Mouse (Mus musculus) midbrain, embryonic 12.5 days (tissue): ENCODE data around the gene Fam124a. TPM values are rescaled to one million over a fixed set of nuclear protein-coding genes. Genes with fewer than 3 reads are reported as not detected.
A peak's percentile ranks its signal among the peaks of the same experiment; 100 is the strongest.
"Not testable (repeated sequence)": the region's sequence is repeated elsewhere in the genome, so short reads cannot be mapped to it uniquely, and the experiment has no call there.

Experiments
- ATAC-seq: fragments of 200-750 bp; cut with Nextera tagmentation; 2 replicates; pipeline ENCODE4 v1.8.0; 2017; ENCODE audit warnings: low read depth, moderate TSS enrichment, moderate library complexity; ENCODE audit not compliant: low FRiP score
- H3K27ac ChIP-seq: fragments of 300-500 bp; sonication (generic); replicated peaks from 2 replicates; pipeline ENCODE4 v1.5.1; 2016; ENCODE audit warnings: mild to moderate bottlenecking
- H3K27me3 ChIP-seq: fragments of 300-500 bp; sonication (generic); 2 replicates; pipeline ENCODE4 v1.6.1; 2016; ENCODE audit warnings: mild to moderate bottlenecking
- H3K36me3 ChIP-seq: fragments of 300-500 bp; sonication (generic); 2 replicates; pipeline ENCODE4 v1.6.1; 2016
- H3K4me1 ChIP-seq: fragments of 300-500 bp; sonication (generic); 2 replicates; pipeline ENCODE4 v1.6.1; 2016
- H3K4me2 ChIP-seq: fragments of 300-500 bp; sonication (generic); replicated peaks from 2 replicates; pipeline ENCODE4 v1.6.1; 2016; ENCODE audit warnings: mild to moderate bottlenecking, moderate library complexity
- H3K4me3 ChIP-seq: fragments of 300-500 bp; sonication (generic); 2 replicates; pipeline ENCODE4 v1.5.1; 2016; ENCODE audit warnings: mild to moderate bottlenecking
- H3K9ac ChIP-seq: fragments of 300-500 bp; sonication (generic); replicated peaks from 2 replicates; pipeline ENCODE4 v1.6.1; 2016; ENCODE audit warnings: mild to moderate bottlenecking, moderate library complexity
- H3K9me3 ChIP-seq: fragments of 300-500 bp; sonication (generic); 2 replicates; pipeline ENCODE4 v1.6.1; 2016; ENCODE audit warnings: mild to moderate bottlenecking
- WGBS: fragments of 180-500 bp; shearing (Covaris S2); methylation state at CpG from one replicate; pipeline ENCODE4 v1.1.7; 2016; 5-methylcytosine and 5-hydroxymethylcytosine counted together
- polyA plus RNA-seq: library from polyadenylated mRNA; unstranded; fragments of >200 nt; fragmentation: Nextera tagmentation; extraction: Ambion mirVana; gene quantifications from 2 replicates; pipeline ENCODE4 v1.2.1, GENCODE M21; 2016

The Fam124a gene
- polyA plus RNA-seq, 1 experiment from 2014 or later = 8.3 TPM

GRCm38 (mm10) chr14:62553786-62554185, 1.8 kb upstream of the Fam124a start:
- no peaks in the 10 kb centered on the region for H3K9me3 ChIP-seq
- H3K9ac ChIP-seq = no peak overlapping the region
- ATAC-seq = no peak
- H3K4me2 ChIP-seq = no peak overlapping the region
- WGBS = 79% methylated on average over 5 of the region's 5 CpGs
- H3K4me1 ChIP-seq = peaks cover 20% of the 10 kb centered on the region
- no peak overlapping the region for H3K27ac ChIP-seq
- no peak overlapping the region for H3K4me3 ChIP-seq
- H3K36me3 ChIP-seq = no peaks in the 10 kb centered on the region
- peaks cover 37% of the 10 kb centered on the region for H3K27me3 ChIP-seq

GRCm38 (mm10) chr14:62555840-62556810, 588 bp downstream of the Fam124a start:
- Histone ChIP-seq H3K4me3 (peak overlapping the region; percentile 66), H3K36me3 (no peaks in the 10 kb centered on the region), H3K27ac (0 out of 2 replicates have a peak overlapping the region, but pooled peaks have one; percentile 20), H3K4me2 (peak overlapping the region; percentile 83), H3K9me3 (no peaks in the 10 kb centered on the region), H3K9ac (peak overlapping the region; percentile 74), H3K4me1 (peaks cover 16% of the 10 kb centered on the region), H3K27me3 (peaks cover 42% of the 10 kb centered on the region)
- ATAC-seq = peak; percentile 57
- WGBS = 13% methylated on average over 38 of the region's 38 CpGs

GRCm38 (mm10) chr14:62557111-62557510, 1.6 kb downstream of the Fam124a start:
- peaks cover 22% of the 10 kb centered on the region for H3K4me1 ChIP-seq
- H3K9ac ChIP-seq = no peak overlapping the region
- H3K27me3 ChIP-seq = peaks cover 42% of the 10 kb centered on the region
- H3K27ac ChIP-seq = no peak overlapping the region
- no peaks in the 10 kb centered on the region for H3K36me3 ChIP-seq
- H3K4me2 ChIP-seq = peak overlapping the region; percentile 83; the same call in 1 of the 2 replicates
- no peak for ATAC-seq
- WGBS = 76% methylated on average over 3 of the region's 3 CpGs
- no peak overlapping the region for H3K4me3 ChIP-seq
- H3K9me3 ChIP-seq = no peaks in the 10 kb centered on the region

- Histone ChIP-seq H3K27me3 (peaks cover 28% of the 10 kb centered on the region), H3K36me3 (no peaks in the 10 kb centered on the region), H3K9ac (no peak overlapping the region), H3K27ac (no peak overlapping the region), H3K4me1 (peaks cover 8% of the 10 kb centered on the region), H3K4me2 (0 out of 2 replicates have a peak overlapping the region, but pooled peaks have one; percentile 2), H3K9me3 (no peaks in the 10 kb centered on the region), H3K4me3 (no peak overlapping the region)
- 45% methylated on average over 17 of the region's 17 CpGs for WGBS
- no peak for ATAC-seq
Measured at GRCm38 (mm10) chr14:62561875-62562748, 6.6 kb downstream of the Fam124a start.

- H3K27ac ChIP-seq = no peak overlapping the region
- H3K9me3 ChIP-seq = no peaks in the 10 kb centered on the region
- H3K4me1 ChIP-seq = peaks cover 7% of the 10 kb centered on the region
- ATAC-seq = no peak
- no peak overlapping the region for H3K4me3 ChIP-seq
- H3K4me2 ChIP-seq = no peak overlapping the region
- H3K27me3 ChIP-seq = peaks cover 23% of the 10 kb centered on the region; the same call in 1 of the 2 replicates
- H3K36me3 ChIP-seq = no peaks in the 10 kb centered on the region
- H3K9ac ChIP-seq = no peak overlapping the region
- 94% methylated on average over 7 of the region's 7 CpGs for WGBS
Measured at GRCm38 (mm10) chr14:62563679-62564078, 8.1 kb downstream of the Fam124a start.

- ATAC-seq, H3K4me2 ChIP-seq, H3K9ac ChIP-seq, H3K27ac ChIP-seq, H3K9me3 ChIP-seq, H3K4me3 ChIP-seq, H3K36me3 ChIP-seq, H3K4me1 ChIP-seq: not testable (repeated sequence)
- 63% methylated on average over 9 of the region's 9 CpGs for WGBS
- peaks cover 21% of the 10 kb centered on the region for H3K27me3 ChIP-seq
Measured at GRCm38 (mm10) chr14:62566821-62567220, 11.3 kb downstream of the Fam124a start, which contains the start of gene Gm4131. TSS of gene Gm4131 (minus strand) at chr14:62566921.

- no peak for ATAC-seq
- Histone ChIP-seq H3K4me1 (peaks cover 9% of the 10 kb centered on the region), H3K4me2 (no peak overlapping the region), H3K9me3 (no peaks in the 10 kb centered on the region), H3K36me3 (no peaks in the 10 kb centered on the region), H3K9ac (no peak overlapping the region), H3K27me3 (peaks cover 18% of the 10 kb centered on the region), H3K4me3 (no peak overlapping the region), H3K27ac (no peak overlapping the region)
- 89% methylated on average over 5 of the region's 5 CpGs for WGBS
Measured at GRCm38 (mm10) chr14:62569463-62569862, 13.9 kb downstream of the Fam124a start.

GRCm38 (mm10) chr14:62570299-62570698, 14.8 kb downstream of the Fam124a start:
- WGBS = 60% methylated on average over 4 of the region's 4 CpGs

GRCm38 (mm10) chr14:62573454-62573853, 17.9 kb downstream of the Fam124a start:
- no peak for ATAC-seq
- H3K9me3 ChIP-seq = no peaks in the 10 kb centered on the region
- no peak overlapping the region for H3K9ac ChIP-seq
- no peak overlapping the region for H3K27ac ChIP-seq
- H3K27me3 ChIP-seq = peaks cover 5% of the 10 kb centered on the region; the same call in 1 of the 2 replicates
- no peaks in the 10 kb centered on the region for H3K36me3 ChIP-seq
- H3K4me3 ChIP-seq = no peak overlapping the region
- WGBS = 7% methylated on average over 1 of the region's 3 CpGs
- no peak overlapping the region for H3K4me2 ChIP-seq
- H3K4me1 ChIP-seq = peaks cover 11% of the 10 kb centered on the region

More at GRCm38 (mm10) chr14:62570299-62570698, 14.8 kb downstream of the Fam124a start:
- no peaks in the 10 kb centered on the region for H3K36me3 ChIP-seq
- ATAC-seq = no peak
- peaks cover 11% of the 10 kb centered on the region for H3K4me1 ChIP-seq
- H3K4me2 ChIP-seq = no peak overlapping the region
- no peak overlapping the region for H3K9ac ChIP-seq
- no peak overlapping the region for H3K4me3 ChIP-seq
- peaks cover 9% of the 10 kb centered on the region; the same call in 1 of the 2 replicates for H3K27me3 ChIP-seq
- H3K9me3 ChIP-seq = no peaks in the 10 kb centered on the region
- no peak overlapping the region for H3K27ac ChIP-seq

GRCm38 (mm10) chr14:62574906-62575305, 19.4 kb downstream of the Fam124a start:
- no peak overlapping the region for H3K9ac ChIP-seq
- H3K4me1 ChIP-seq = peaks cover 11% of the 10 kb centered on the region
- ATAC-seq = no peak
- no peak overlapping the region for H3K27ac ChIP-seq
- no peaks in the 10 kb centered on the region for H3K36me3 ChIP-seq
- H3K4me3 ChIP-seq = no peak overlapping the region
- no peaks in the 10 kb centered on the region for H3K9me3 ChIP-seq
- 74% methylated on average over 6 of the region's 6 CpGs for WGBS
- H3K4me2 ChIP-seq = no peak overlapping the region
- H3K27me3 ChIP-seq = no peaks in the 10 kb centered on the region

- no peak for ATAC-seq
- Histone ChIP-seq H3K4me1 (peaks cover 11% of the 10 kb centered on the region), H3K9me3 (no peaks in the 10 kb centered on the region), H3K4me3 (no peak overlapping the region), H3K27me3 (no peaks in the 10 kb centered on the region), H3K9ac (no peak overlapping the region), H3K27ac (no peak overlapping the region), H3K36me3 (no peaks in the 10 kb centered on the region), H3K4me2 (no peak overlapping the region)
- 58% methylated on average over 8 of the region's 8 CpGs for WGBS
Measured at GRCm38 (mm10) chr14:62575862-62576261, 20.3 kb downstream of the Fam124a start.
